Mouse (Mus musculus): ENCODE measurements around the gene Sox6.

The Sox6 gene

GRCm38 (mm10) chr7:115486431-115486830, 552.2 kb downstream of the Sox6 start:
- DNase-seq (ENCODE audit: low spot score in 2 of 2): no peak

GRCm38 (mm10) chr7:115485664-115486409, 552.8 kb downstream of the Sox6 start:
- DNase-seq (ENCODE audit: low spot score in 2 of 2): no peak

GRCm38 (mm10) chr7:115477763-115478162, 560.8 kb downstream of the Sox6 start:
- no peak for DNase-seq (ENCODE audit: low spot score in 2 of 2)

- no peak for DNase-seq (ENCODE audit: low spot score in 2 of 2)
Measured at GRCm38 (mm10) chr7:115476881-115477665, 561.5 kb downstream of the Sox6 start.

GRCm38 (mm10) chr7:115475176-115475575, 563.4 kb downstream of the Sox6 start:
- DNase-seq (ENCODE audit: low spot score in 2 of 2): no peak

GRCm38 (mm10) chr7:115474115-115474514, 564.5 kb downstream of the Sox6 start:
- no peak for DNase-seq (ENCODE audit: low spot score in 2 of 2)

GRCm38 (mm10) chr7:115472850-115473249, 565.7 kb downstream of the Sox6 start:
- no peak for DNase-seq (ENCODE audit: low spot score in 2 of 2)

- no peak for DNase-seq (ENCODE audit: low spot score in 2 of 2)
Measured at GRCm38 (mm10) chr7:115471521-115471920, 567.1 kb downstream of the Sox6 start.

GRCm38 (mm10) chr7:115466811-115467210, 571.8 kb downstream of the Sox6 start:
- no peak for DNase-seq (ENCODE audit: low spot score in 2 of 2)

- no peak for DNase-seq (ENCODE audit: low spot score in 2 of 2)
Measured at GRCm38 (mm10) chr7:115463367-115463766, 575.2 kb downstream of the Sox6 start.

GRCm38 (mm10) chr7:115462276-115462675, 576.3 kb downstream of the Sox6 start:
- no peak for DNase-seq (ENCODE audit: low spot score in 2 of 2)

- no peak for DNase-seq (ENCODE audit: low spot score in 2 of 2)
Measured at GRCm38 (mm10) chr7:115454988-115455387, 583.6 kb downstream of the Sox6 start.

GRCm38 (mm10) chr7:115453713-115454073, 584.9 kb downstream of the Sox6 start:
- no peak for DNase-seq (ENCODE audit: low spot score in 2 of 2)

- DNase-seq (ENCODE audit: low spot score in 2 of 2): peak; percentile 42 to 70
Measured at GRCm38 (mm10) chr7:115453042-115453712, 585.4 kb downstream of the Sox6 start.

- DNase-seq (ENCODE audit: low spot score in 2 of 2): no peak
Measured at GRCm38 (mm10) chr7:115450431-115451195, 588.0 kb downstream of the Sox6 start.

- DNase-seq (ENCODE audit: low spot score in 2 of 2): no peak
Measured at GRCm38 (mm10) chr7:115448403-115449025, 590.1 kb downstream of the Sox6 start.

GRCm38 (mm10) chr7:115447091-115447490, 591.5 kb downstream of the Sox6 start:
- no peak for DNase-seq (ENCODE audit: low spot score in 2 of 2)

GRCm38 (mm10) chr7:115446481-115447016, 592.0 kb downstream of the Sox6 start:
- no peak for DNase-seq (ENCODE audit: low spot score in 2 of 2)

GRCm38 (mm10) chr7:115426161-115426982, 612.2 kb downstream of the Sox6 start:
- no peak for DNase-seq (ENCODE audit: low spot score in 2 of 2)

GRCm38 (mm10) chr7:115422828-115423227, 615.8 kb downstream of the Sox6 start:
- DNase-seq (ENCODE audit: low spot score in 2 of 2): no peak

Data from cerebellum, postnatal 4 days (tissue).